Mouse (Mus musculus): ENCODE results near the gene Ccdc117. TPM values are rescaled to one million over a fixed set of nuclear protein-coding genes. Genes with fewer than 3 reads are reported as not detected.
"Not testable (repeated sequence)": the region's sequence is repeated elsewhere in the genome, so short reads cannot be mapped to it uniquely, and the experiment has no call there.

Ccdc117 gene
- polyA plus RNA-seq, 1 experiment: 9.0 TPM

DNA sequence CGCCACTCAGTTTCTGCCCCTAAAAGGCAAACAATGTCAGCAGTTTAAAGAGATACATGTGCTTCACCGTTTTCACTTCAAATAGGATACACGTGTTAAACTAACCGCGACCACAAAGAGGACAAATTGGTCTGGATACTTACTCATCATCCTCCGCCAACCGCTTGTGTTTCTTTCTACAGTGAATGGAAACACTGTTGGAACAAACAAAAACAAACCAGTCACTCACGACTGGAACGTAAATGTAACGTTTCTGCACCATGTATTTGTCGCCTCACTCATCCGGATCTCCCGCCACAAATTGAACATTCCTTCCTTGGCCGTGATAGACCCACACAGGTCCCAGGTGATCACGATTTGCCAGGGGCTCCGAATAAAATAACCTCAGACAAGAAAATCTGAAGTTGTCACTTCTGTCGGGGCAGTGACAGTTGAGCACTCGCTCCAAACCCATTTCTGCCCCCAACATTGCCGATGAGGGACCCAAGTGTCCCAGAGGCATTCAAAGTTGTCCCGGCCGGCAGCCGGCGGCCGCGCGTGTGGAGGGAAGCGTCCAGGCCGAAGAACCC is 673 bp downstream of the Ccdc117 start:
- Histone ChIP-seq H3K4me3 (peak overlapping the region; percentile 64), H3K79me2 (ENCODE audit: control insufficient read depth, insufficient read depth) (peaks cover 41% of the 10 kb centered on the region), H3K27me3 (ENCODE audit: control insufficient read depth, insufficient read depth, insufficient read length) (no peaks in the 10 kb centered on the region), H3ac (ENCODE audit: control insufficient read depth, insufficient read length) (peak overlapping the region; percentile 50), H3K36me3 (ENCODE audit: control insufficient read depth, insufficient read depth) (peaks cover 9% of the 10 kb centered on the region), H3K4me2 (ENCODE audit: low read depth) (peak overlapping the region; percentile 72)
- TF ChIP-seq E2F4 (IDR thresholded peaks at IDR 0.05; ENCODE audit: insufficient read depth) (no peak), SRF (IDR thresholded peaks at IDR 0.05; ENCODE audit: control insufficient read depth, insufficient read length, low read depth) (no peak), CEBPB (IDR thresholded peaks at IDR 0.05; ENCODE audit: insufficient read depth, poor library complexity, severe bottlenecking) (no peak), TCF12 (IDR thresholded peaks at IDR 0.05; ENCODE audit: insufficient read depth, poor library complexity, severe bottlenecking) (no peak), POLR2A (IDR thresholded peaks at IDR 0.05; ENCODE audit: insufficient read length, low read depth) (no peak), MYOG (IDR thresholded peaks at IDR 0.05; ENCODE audit: control insufficient read depth in 1 of 3, insufficient read depth in 1 of 3, insufficient read length in 2 of 3, low read depth in 2 of 3) (no peak), MYOD1 (IDR thresholded peaks at IDR 0.05; ENCODE audit: control insufficient read depth in 1 of 3, insufficient read length in 2 of 3, low read depth in 2 of 3) (no peak), TCF3 (IDR thresholded peaks at IDR 0.05; ENCODE audit: insufficient read length, low read depth) (no peak), POLR2AphosphoS2 (IDR thresholded peaks at IDR 0.05; ENCODE audit: insufficient read length, low read depth) (no peak), MAX (IDR thresholded peaks at IDR 0.05; ENCODE audit: low read depth) (no peak), REST (IDR thresholded peaks at IDR 0.05; ENCODE audit: insufficient read depth, insufficient read length) (no peak), USF1 (IDR thresholded peaks at IDR 0.05; ENCODE audit: low read depth) (no peak)

DNA sequence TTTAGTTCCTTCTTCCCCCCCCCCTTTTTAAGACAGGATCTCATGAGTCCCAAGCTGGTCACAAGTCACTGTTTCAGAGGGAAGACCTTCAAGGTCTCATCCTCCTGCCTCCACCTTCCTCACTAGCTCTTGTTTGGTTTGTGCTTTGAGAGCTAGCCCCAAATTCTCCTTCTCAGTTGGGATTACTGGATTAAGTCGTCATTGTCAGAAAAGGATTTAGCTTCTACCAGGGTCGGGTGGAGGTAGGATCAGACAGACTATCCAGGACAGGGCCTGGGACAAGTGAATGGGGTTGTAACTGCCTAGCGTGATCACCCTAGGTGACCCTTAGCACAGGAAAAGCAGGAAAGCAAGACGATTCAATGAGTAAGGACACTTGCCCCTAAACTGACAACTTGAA is 1.7 kb downstream of the Ccdc117 start:
- TF ChIP-seq MYOG (IDR thresholded peaks at IDR 0.05; ENCODE audit: control insufficient read depth in 1 of 3, insufficient read depth in 1 of 3, insufficient read length in 2 of 3, low read depth in 2 of 3) (no peak), E2F4 (IDR thresholded peaks at IDR 0.05; ENCODE audit: insufficient read depth) (no peak), MYOD1 (IDR thresholded peaks at IDR 0.05; ENCODE audit: control insufficient read depth in 1 of 3, insufficient read length in 2 of 3, low read depth in 2 of 3) (no peak), POLR2A (IDR thresholded peaks at IDR 0.05; ENCODE audit: insufficient read length, low read depth) (no peak), MAX (IDR thresholded peaks at IDR 0.05; ENCODE audit: low read depth) (no peak), USF1 (IDR thresholded peaks at IDR 0.05; ENCODE audit: low read depth) (no peak), TCF3 (IDR thresholded peaks at IDR 0.05; ENCODE audit: insufficient read length, low read depth) (no peak), POLR2AphosphoS2 (IDR thresholded peaks at IDR 0.05; ENCODE audit: insufficient read length, low read depth) (no peak), SRF (IDR thresholded peaks at IDR 0.05; ENCODE audit: control insufficient read depth, insufficient read length, low read depth) (no peak)
- no peaks in the 10 kb centered on the region for H3K27me3 ChIP-seq (ENCODE audit: control insufficient read depth, insufficient read depth, insufficient read length)
- no peak overlapping the region for H3ac ChIP-seq (ENCODE audit: control insufficient read depth, insufficient read length)
- peak overlapping the region; percentile 64 for H3K4me3 ChIP-seq
- peak overlapping the region; percentile 72 for H3K4me2 ChIP-seq (ENCODE audit: low read depth)
- H3K36me3 ChIP-seq (ENCODE audit: control insufficient read depth, insufficient read depth): peaks cover 9% of the 10 kb centered on the region
- peaks cover 41% of the 10 kb centered on the region for H3K79me2 ChIP-seq (ENCODE audit: control insufficient read depth, insufficient read depth)

DNA sequence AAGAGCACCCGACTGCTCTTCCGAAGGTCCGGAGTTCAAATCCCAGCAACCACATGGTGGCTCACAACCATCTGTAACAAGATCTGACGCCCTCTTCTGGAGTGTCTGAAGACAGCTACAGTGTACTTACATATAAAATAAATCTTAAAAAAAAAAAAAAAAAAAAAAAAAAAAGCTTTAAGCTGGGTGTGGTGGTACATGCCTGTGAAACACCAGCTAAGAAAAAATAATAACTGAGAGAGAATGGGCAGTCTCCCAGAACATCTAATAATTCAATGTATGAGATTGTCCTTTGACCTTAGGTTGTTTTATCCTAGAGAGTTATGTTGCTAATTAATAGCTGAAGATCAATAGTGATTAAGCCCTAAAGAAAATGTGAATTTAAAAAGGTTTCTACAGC is 4.5 kb downstream of the Ccdc117 start:
- Histone ChIP-seq H3K36me3 (ENCODE audit: control insufficient read depth, insufficient read depth) (peaks cover 26% of the 10 kb centered on the region), H3K79me2 (ENCODE audit: control insufficient read depth, insufficient read depth) (peaks cover 41% of the 10 kb centered on the region)
- H3K27me3 ChIP-seq (ENCODE audit: control insufficient read depth, insufficient read depth, insufficient read length); H3K4me3 ChIP-seq; H3K4me2 ChIP-seq (ENCODE audit: low read depth); H3ac ChIP-seq (ENCODE audit: control insufficient read depth, insufficient read length): not testable (repeated sequence)

DNA sequence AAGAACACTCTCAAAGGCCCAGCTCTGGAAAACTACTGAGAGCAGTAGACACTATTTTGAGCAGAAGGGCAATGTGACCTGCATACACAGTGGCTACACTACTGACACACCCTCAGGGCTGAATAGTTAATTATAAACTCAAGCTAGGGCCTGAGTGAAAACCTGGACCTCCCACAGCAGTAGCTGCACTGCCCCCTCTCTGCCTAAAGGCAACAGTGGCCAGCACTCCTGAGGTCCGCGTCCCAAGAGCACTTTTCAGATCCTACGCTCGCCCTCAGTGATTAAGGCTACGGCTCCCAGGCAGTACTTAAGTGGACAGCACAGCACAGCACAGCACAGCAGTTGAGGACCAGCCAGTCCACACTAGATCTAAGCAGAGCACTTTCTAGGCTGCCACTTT is 8.9 kb downstream of the Ccdc117 start:
- Histone ChIP-seq H3K4me2 (ENCODE audit: low read depth) (no peak overlapping the region), H3ac (ENCODE audit: control insufficient read depth, insufficient read length) (no peak overlapping the region), H3K36me3 (ENCODE audit: control insufficient read depth, insufficient read depth) (peaks cover 47% of the 10 kb centered on the region), H3K79me2 (ENCODE audit: control insufficient read depth, insufficient read depth) (peaks cover 11% of the 10 kb centered on the region), H3K27me3 (ENCODE audit: control insufficient read depth, insufficient read depth, insufficient read length) (no peaks in the 10 kb centered on the region), H3K4me3 (no peak overlapping the region)
- TF ChIP-seq MAX (IDR thresholded peaks at IDR 0.05; ENCODE audit: low read depth) (no peak), POLR2A (IDR thresholded peaks at IDR 0.05; ENCODE audit: insufficient read length, low read depth) (no peak), MYOG (IDR thresholded peaks at IDR 0.05; ENCODE audit: control insufficient read depth in 1 of 3, insufficient read depth in 1 of 3, insufficient read length in 2 of 3, low read depth in 2 of 3) (no peak), TCF3 (IDR thresholded peaks at IDR 0.05; ENCODE audit: insufficient read length, low read depth) (no peak), TCF12 (IDR thresholded peaks at IDR 0.05; ENCODE audit: insufficient read depth, poor library complexity, severe bottlenecking) (no peak)

DNA sequence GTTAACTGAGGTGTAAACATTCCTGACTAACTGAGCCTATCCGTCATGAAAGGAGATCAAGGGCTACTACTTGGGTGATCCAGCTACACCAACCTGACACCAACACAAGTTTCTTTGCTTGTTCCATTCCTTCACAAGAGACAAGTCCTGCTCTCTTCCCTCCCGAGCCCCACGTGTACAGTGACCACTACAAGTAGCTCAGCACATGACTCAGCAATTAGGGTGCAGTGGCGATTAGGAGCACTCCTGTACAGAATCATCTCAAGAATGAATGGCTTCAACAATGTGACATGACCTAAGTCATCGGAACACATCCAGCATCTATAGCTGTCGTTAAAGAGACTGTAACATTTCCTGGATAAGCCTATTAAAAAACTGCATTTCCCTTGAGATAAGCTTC is 11.3 kb downstream of the Ccdc117 start:
- H3K4me3 ChIP-seq: no peak overlapping the region
- no peaks in the 10 kb centered on the region for H3K79me2 ChIP-seq (ENCODE audit: control insufficient read depth, insufficient read depth)
- TF ChIP-seq POLR2AphosphoS2 (IDR thresholded peaks at IDR 0.05; ENCODE audit: insufficient read length, low read depth) (peak; percentile 19), TCF12 (IDR thresholded peaks at IDR 0.05; ENCODE audit: insufficient read depth, poor library complexity, severe bottlenecking) (no peak)
- H3ac ChIP-seq (ENCODE audit: control insufficient read depth, insufficient read length): no peak overlapping the region
- H3K27me3 ChIP-seq (ENCODE audit: control insufficient read depth, insufficient read depth, insufficient read length): no peaks in the 10 kb centered on the region
- no peak overlapping the region for H3K4me2 ChIP-seq (ENCODE audit: low read depth)
- peaks cover 54% of the 10 kb centered on the region for H3K36me3 ChIP-seq (ENCODE audit: control insufficient read depth, insufficient read depth)
